Mouse (Mus musculus) myocyte (in vitro differentiated cells): ENCODE results near the gene Rgs1.

Experiments used
- E2F4 ChIP-seq: IDR thresholded peaks from one replicate; pipeline ENCODE4 v1.6.1; 2011; ENCODE audit warnings: mild to moderate bottlenecking, control low read depth, moderate library complexity; ENCODE audit not compliant: insufficient read depth
- POLR2A ChIP-seq: IDR thresholded peaks from one replicate; pipeline ENCODE4 v1.6.1; 2011; ENCODE audit warnings: low read depth, mild to moderate bottlenecking, control low read depth, moderate library complexity; ENCODE audit not compliant: insufficient read length
- POLR2AphosphoS2 ChIP-seq: IDR thresholded peaks from one replicate; pipeline ENCODE4 v1.6.1; 2011; ENCODE audit warnings: low read depth, control low read depth; ENCODE audit not compliant: insufficient read length
- USF1 ChIP-seq: IDR thresholded peaks from one replicate; pipeline ENCODE4 v1.6.1; 2011; ENCODE audit warnings: low read depth, mild to moderate bottlenecking, control low read depth, moderate library complexity

GRCm38 (mm10) chr1:144206281-144207061, 42.6 kb downstream of the Rgs1 start:
- TF ChIP-seq E2F4 (no peak), USF1 (no peak), POLR2A (no peak), POLR2AphosphoS2 (no peak)
